Mouse (Mus musculus): ENCODE data around the gene Ankar. TPM values are rescaled to one million over a fixed set of nuclear protein-coding genes. Genes with fewer than 3 reads are reported as not detected.
A peak's percentile ranks its signal among the peaks of the same experiment; 100 is the strongest.

Gene Ankar
- not detected in 2 replicates for polyA plus RNA-seq (2016; fragmentation: Nextera tagmentation; extraction: Ambion mirVana)

GRCm38 (mm10) chr1:72700479-72700878 is at the start of gene Ankar:
TSS of gene Ankar (minus strand) at chr1:72700579.
- no peak within 1 kb of the TSS for H3K4me3 ChIP-seq
- no peaks in the 10 kb centered on the region for H3K4me1 ChIP-seq
- H3K27ac ChIP-seq: no peak within 1 kb of the TSS
- no peaks in the 10 kb centered on the region for H3K36me3 ChIP-seq (replicated peaks)
- H3K27me3 ChIP-seq (ENCODE audit: poor library complexity, severe bottlenecking): no peaks in the 10 kb centered on the region
- DNase-seq (ENCODE audit: extremely low spot score, low spot score): no peak
- WGBS: 83% methylated on average over 11 of the region's 11 CpGs
- no peaks in the 10 kb centered on the region for H3K9me3 ChIP-seq

- Histone ChIP-seq H3K4me3 (no peak overlapping the region), H3K4me1 (peaks cover 8% of the 10 kb centered on the region), H3K9me3 (no peaks in the 10 kb centered on the region), H3K27me3 (ENCODE audit: poor library complexity, severe bottlenecking) (no peaks in the 10 kb centered on the region), H3K36me3 (replicated peaks) (no peaks in the 10 kb centered on the region), H3K27ac (0 out of 2 replicates have a peak overlapping the region, but pooled peaks have one; percentile 25)
- 80% methylated on average over 7 of the region's 7 CpGs for whole genome bisulfite sequencing
- DNase-seq (ENCODE audit: extremely low spot score, low spot score): no peak
These were observed 46.0 kb upstream of the Ankar start for GRCm38 (mm10) chr1:72746382-72746781.

- no peaks in the 10 kb centered on the region for H3K27me3 ChIP-seq (ENCODE audit: poor library complexity, severe bottlenecking)
- 88% methylated on average over 8 of the region's 8 CpGs for WGBS
- no peaks in the 10 kb centered on the region for H3K36me3 ChIP-seq (replicated peaks)
- H3K9me3 ChIP-seq: no peaks in the 10 kb centered on the region
- peaks cover 6% of the 10 kb centered on the region for H3K4me1 ChIP-seq
- no peak for DNase-seq (ENCODE audit: extremely low spot score, low spot score)
- H3K27ac ChIP-seq: no peak overlapping the region
- no peak overlapping the region for H3K4me3 ChIP-seq
These were observed 44.6 kb upstream of the Ankar start for GRCm38 (mm10) chr1:72744816-72745506.

- H3K4me1 ChIP-seq: peaks cover 32% of the 10 kb centered on the region
- no peak overlapping the region for H3K27ac ChIP-seq
- no peak for DNase-seq (ENCODE audit: extremely low spot score, low spot score)
- H3K9me3 ChIP-seq: no peaks in the 10 kb centered on the region
- H3K36me3 ChIP-seq (replicated peaks): no peaks in the 10 kb centered on the region
- WGBS: 90% methylated on average over 5 of the region's 5 CpGs
- no peaks in the 10 kb centered on the region for H3K27me3 ChIP-seq (ENCODE audit: poor library complexity, severe bottlenecking)
- no peak overlapping the region for H3K4me3 ChIP-seq
These were observed 41.0 kb upstream of the Ankar start for GRCm38 (mm10) chr1:72741406-72741805.

GRCm38 (mm10) chr1:72739681-72740063 is 39.3 kb upstream of the Ankar start:
- WGBS: 59% methylated on average over 10 of the region's 10 CpGs
- peaks cover 34% of the 10 kb centered on the region for H3K4me1 ChIP-seq
- H3K27ac ChIP-seq: peak overlapping the region; percentile 74

GRCm38 (mm10) chr1:72738946-72739680 is 38.7 kb upstream of the Ankar start:
- Histone ChIP-seq H3K4me3 (no peak overlapping the region), H3K27ac (peak overlapping the region; percentile 74), H3K4me1 (peaks cover 34% of the 10 kb centered on the region), H3K9me3 (no peaks in the 10 kb centered on the region), H3K36me3 (replicated peaks) (no peaks in the 10 kb centered on the region), H3K27me3 (ENCODE audit: poor library complexity, severe bottlenecking) (no peaks in the 10 kb centered on the region)
- 83% methylated on average over 15 of the region's 15 CpGs for WGBS
- DNase-seq (ENCODE audit: extremely low spot score, low spot score): no peak

More at GRCm38 (mm10) chr1:72739681-72740063, 39.3 kb upstream of the Ankar start:
- Histone ChIP-seq H3K9me3 (no peaks in the 10 kb centered on the region), H3K4me3 (no peak overlapping the region), H3K27me3 (ENCODE audit: poor library complexity, severe bottlenecking) (no peaks in the 10 kb centered on the region), H3K36me3 (replicated peaks) (no peaks in the 10 kb centered on the region)
- DNase-seq (ENCODE audit: extremely low spot score, low spot score): peak; percentile 22

GRCm38 (mm10) chr1:72736397-72737125 is 36.2 kb upstream of the Ankar start:
- no peaks in the 10 kb centered on the region for H3K36me3 ChIP-seq (replicated peaks)
- WGBS: 77% methylated on average over 13 of the region's 13 CpGs
- no peak overlapping the region for H3K4me3 ChIP-seq
- no peaks in the 10 kb centered on the region for H3K9me3 ChIP-seq
- peaks cover 34% of the 10 kb centered on the region for H3K4me1 ChIP-seq
- H3K27ac ChIP-seq: peak overlapping the region; percentile 56
- H3K27me3 ChIP-seq (ENCODE audit: poor library complexity, severe bottlenecking): no peaks in the 10 kb centered on the region
- no peak for DNase-seq (ENCODE audit: extremely low spot score, low spot score)

- 0 out of 2 replicates have a peak overlapping the region, but pooled peaks have one; percentile 18 for H3K27ac ChIP-seq
- WGBS: 79% methylated on average over 9 of the region's 9 CpGs
These were observed 32.9 kb upstream of the Ankar start for GRCm38 (mm10) chr1:72733191-72733691.

GRCm38 (mm10) chr1:72730126-72730525 is 29.7 kb upstream of the Ankar start:
- Histone ChIP-seq H3K4me3 (no peak overlapping the region), H3K27ac (no peak overlapping the region), H3K27me3 (ENCODE audit: poor library complexity, severe bottlenecking) (no peaks in the 10 kb centered on the region), H3K9me3 (no peaks in the 10 kb centered on the region), H3K4me1 (peaks cover 5% of the 10 kb centered on the region; the same call in 1 of the 2 replicates), H3K36me3 (replicated peaks) (no peaks in the 10 kb centered on the region)
- no peak for DNase-seq (ENCODE audit: extremely low spot score, low spot score)
- WGBS: 89% methylated on average over 10 of the region's 10 CpGs

More at GRCm38 (mm10) chr1:72733191-72733691, 32.9 kb upstream of the Ankar start:
- DNase-seq (ENCODE audit: extremely low spot score, low spot score): no peak
- no peaks in the 10 kb centered on the region for H3K36me3 ChIP-seq (replicated peaks)
- no peaks in the 10 kb centered on the region for H3K27me3 ChIP-seq (ENCODE audit: poor library complexity, severe bottlenecking)
- H3K4me1 ChIP-seq: peaks cover 22% of the 10 kb centered on the region
- no peaks in the 10 kb centered on the region for H3K9me3 ChIP-seq
- H3K4me3 ChIP-seq: no peak overlapping the region

GRCm38 (mm10) chr1:72728781-72729180 is 28.4 kb upstream of the Ankar start:
- no peaks in the 10 kb centered on the region for H3K27me3 ChIP-seq (ENCODE audit: poor library complexity, severe bottlenecking)
- WGBS: 89% methylated on average over 4 of the region's 4 CpGs
- no peak overlapping the region for H3K27ac ChIP-seq
- no peak for DNase-seq (ENCODE audit: extremely low spot score, low spot score)
- peaks cover 5% of the 10 kb centered on the region; the same call in 1 of the 2 replicates for H3K4me1 ChIP-seq
- H3K9me3 ChIP-seq: no peaks in the 10 kb centered on the region
- H3K4me3 ChIP-seq: no peak overlapping the region
- H3K36me3 ChIP-seq (replicated peaks): no peaks in the 10 kb centered on the region

- no peak for DNase-seq (ENCODE audit: extremely low spot score, low spot score)
- 94% methylated on average over 13 of the region's 13 CpGs for WGBS
These were observed 25.6 kb upstream of the Ankar start for GRCm38 (mm10) chr1:72725941-72726340.

GRCm38 (mm10) chr1:72724354-72724753 is 24.0 kb upstream of the Ankar start:
- H3K9me3 ChIP-seq: no peaks in the 10 kb centered on the region
- DNase-seq (ENCODE audit: extremely low spot score, low spot score): no peak
- WGBS: 90% methylated on average over 2 of the region's 2 CpGs
- H3K27ac ChIP-seq: no peak overlapping the region
- H3K4me1 ChIP-seq: peaks cover 22% of the 10 kb centered on the region
- no peak overlapping the region for H3K4me3 ChIP-seq
- H3K27me3 ChIP-seq (ENCODE audit: poor library complexity, severe bottlenecking): no peaks in the 10 kb centered on the region
- peaks cover 20% of the 10 kb centered on the region for H3K36me3 ChIP-seq (replicated peaks)

More at GRCm38 (mm10) chr1:72725941-72726340, 25.6 kb upstream of the Ankar start:
- no peaks in the 10 kb centered on the region for H3K27me3 ChIP-seq (ENCODE audit: poor library complexity, severe bottlenecking)
- H3K4me3 ChIP-seq: no peak overlapping the region
- H3K27ac ChIP-seq: no peak overlapping the region
- peaks cover 17% of the 10 kb centered on the region for H3K4me1 ChIP-seq
- no peaks in the 10 kb centered on the region for H3K9me3 ChIP-seq
- H3K36me3 ChIP-seq (replicated peaks): peaks cover 10% of the 10 kb centered on the region

All from forebrain, embryonic 10.5 days (tissue).